Comparison of ENCODE assay signal across 8 mouse cellular contexts in genomic region chr2:165883846-165884576, GRCm38 (mm10). TPM values are rescaled to one million over a fixed set of nuclear protein-coding genes. Genes with fewer than 3 reads are reported as not detected.
DNase-seq lines count a peak whose midpoint lies in the region; ATAC-seq lines count a peak whose summit lies in the region.

No protein-coding gene starts in this region.

- H3K9ac ChIP-seq in liver, embryonic 12.5 days: peak overlapping the region; percentile 78
- H3K9ac ChIP-seq in neural tube, embryonic 13.5 days: peak overlapping the region; percentile 80

- peaks cover 95% of the 10 kb centered on the region for H3K4me1 ChIP-seq in megakaryocyte, embryonic 14.5 days
- peaks cover 100% of the 10 kb centered on the region for H3K4me1 ChIP-seq in heart, embryonic 10.5 days
- H3K4me1 ChIP-seq in liver, embryonic 12.5 days: peaks cover 98% of the 10 kb centered on the region
- peaks cover 98% of the 10 kb centered on the region for H3K4me1 ChIP-seq in neural tube, embryonic 13.5 days (replicated peaks)

- no peaks in the 10 kb centered on the region for H3K27me3 ChIP-seq in megakaryocyte, embryonic 14.5 days (replicated peaks)
- no peaks in the 10 kb centered on the region for H3K27me3 ChIP-seq in heart, embryonic 10.5 days (ENCODE audit: insufficient read depth, poor library complexity, severe bottlenecking)
- no peaks in the 10 kb centered on the region for H3K27me3 ChIP-seq in liver, embryonic 12.5 days (replicated peaks)
- no peaks in the 10 kb centered on the region for H3K27me3 ChIP-seq in neural tube, embryonic 13.5 days

- peak overlapping the region; percentile 85 for H3K4me2 ChIP-seq in liver, embryonic 12.5 days
- peak overlapping the region; percentile 65 for H3K4me2 ChIP-seq in neural tube, embryonic 13.5 days

- WGBS in heart, embryonic 10.5 days: 19% methylated on average over 11 of the region's 11 CpGs
- 3% methylated on average over 11 of the region's 11 CpGs for WGBS in liver, embryonic 12.5 days (ENCODE audit: insufficient replicate concordance)
- 15% methylated on average over 11 of the region's 11 CpGs for WGBS in neural tube, embryonic 13.5 days

- H3K36me3 ChIP-seq in megakaryocyte, embryonic 14.5 days (replicated peaks; ENCODE audit: low read length): peaks cover 41% of the 10 kb centered on the region
- H3K36me3 ChIP-seq in heart, embryonic 10.5 days: 0 out of 2 replicates have a peak, but pooled peaks cover 2% of the 10 kb centered on the region
- peaks cover 39% of the 10 kb centered on the region for H3K36me3 ChIP-seq in liver, embryonic 12.5 days
- H3K36me3 ChIP-seq in neural tube, embryonic 13.5 days: no peaks in the 10 kb centered on the region

- peak overlapping the region; percentile 99 for H3K27ac ChIP-seq in heart, embryonic 10.5 days
- peak overlapping the region; percentile 100 for H3K27ac ChIP-seq in liver, embryonic 12.5 days
- peak overlapping the region; percentile 100 for H3K27ac ChIP-seq in neural tube, embryonic 13.5 days (replicated peaks)

- H3K4me3 ChIP-seq in megakaryocyte, embryonic 14.5 days (replicated peaks): peak overlapping the region; percentile 93
- peak overlapping the region; percentile 56 for H3K4me3 ChIP-seq in heart, embryonic 10.5 days
- H3K4me3 ChIP-seq in liver, embryonic 12.5 days: peak overlapping the region; percentile 57
- H3K4me3 ChIP-seq in neural tube, embryonic 13.5 days: peak overlapping the region; percentile 37

- peak; percentile 54 to 70 for DNase-seq in cerebellum, postnatal 14 days
- no peak for DNase-seq in heart, embryonic 10.5 days (ENCODE audit: low spot score)
- DNase-seq in kidney, adult 9 months: peak; percentile 62
- peak; percentile 64 to 67 for DNase-seq in thymus, postnatal 36 days

- H3K9me3 ChIP-seq in megakaryocyte, embryonic 14.5 days: no peaks in the 10 kb centered on the region
- no peaks in the 10 kb centered on the region for H3K9me3 ChIP-seq in heart, embryonic 10.5 days
- H3K9me3 ChIP-seq in liver, embryonic 12.5 days (replicated peaks): no peaks in the 10 kb centered on the region
- no peaks in the 10 kb centered on the region for H3K9me3 ChIP-seq in neural tube, embryonic 13.5 days

- no peak; the same call in 1 of the 2 replicates for ATAC-seq in megakaryocyte, adult 5-6 weeks (ENCODE audit: poor library complexity, severe bottlenecking)
- no peak for ATAC-seq in liver, embryonic 12.5 days
- ATAC-seq in neural tube, embryonic 13.5 days (ENCODE audit: low read depth): 0 out of 2 replicates have a peak, but pooled peaks have one; percentile 1

RNA-seq across cellular contexts. Expression of gene Zmynd8, which starts 14.8 kb away (rescaled TPM):
- polyA plus RNA-seq in megakaryocyte, embryonic 14.5 days (2012; ENCODE audit: insufficient read depth, low replicate concordance): 41.0 and 57.7 TPM in 2 replicates
- total RNA-seq in megakaryocyte, adult 5-6 weeks (2015): 26.9 and 37.5 TPM in 2 replicates
- total RNA-seq in megakaryocyte, adult 5-6 weeks (2017): 26.7 and 28.3 TPM in 2 replicates
- 57.1 and 58.5 TPM in 2 replicates for polyA plus RNA-seq in heart, embryonic 10.5 days (2016; fragmentation: Nextera tagmentation; extraction: Ambion mirVana)
- 35.7 and 38.5 TPM in 2 replicates for polyA plus RNA-seq in liver, embryonic 12.5 days (2016; fragmentation: Nextera tagmentation; extraction: Ambion mirVana)
- polyA plus RNA-seq in neural tube, embryonic 13.5 days (2015; fragmentation: Nextera tagmentation; extraction: Ambion mirVana): 69.0 and 73.2 TPM in 2 replicates

Comparison
In these comparisons a context has a peak if more than half of its experiments do, and no peak if none do; other contexts are left out.
1. H3K4me3 ChIP-seq: peak in every context shown above with its lines; median percentile 93 in megakaryocyte, embryonic 14.5 days; 57 in liver, embryonic 12.5 days; 56 in heart, embryonic 10.5 days; 37 in neural tube, embryonic 13.5 days.